Mouse (Mus musculus): ENCODE data around the gene Galntl6. TPM values are rescaled to one million over a fixed set of nuclear protein-coding genes. Genes with fewer than 3 reads are reported as not detected.
A peak's percentile ranks its signal among the peaks of the same experiment; 100 is the strongest.

Gene Galntl6
- polyA plus RNA-seq, 1 experiment from 2014 or later, result 1.2 TPM

GRCm38 (mm10) chr8:58691761-58692160 lies 220.7 kb downstream of the Galntl6 start:
- Histone ChIP-seq H3K4me2 (ENCODE audit: low read depth, low read length) (no peak overlapping the region), H3K27ac (replicated peaks; ENCODE audit: low read depth, low read length) (no peak overlapping the region), H3K9ac (ENCODE audit: low read depth, low read length) (no peak overlapping the region), H3K9me3 (ENCODE audit: control insufficient read depth, low read length) (no peaks in the 10 kb centered on the region), H3K4me1 (ENCODE audit: control insufficient read depth, insufficient read depth, low read length) (no peaks in the 10 kb centered on the region), H3K4me3 (ENCODE audit: low read depth, low read length) (no peak overlapping the region), H3K27me3 (replicated peaks; ENCODE audit: control insufficient read depth, insufficient read depth, low read length) (no peaks in the 10 kb centered on the region), H3K36me3 (ENCODE audit: control insufficient read depth, insufficient read depth, low read length) (no peaks in the 10 kb centered on the region)
- WGBS, result 74% methylated on average over 3 of the region's 3 CpGs
- ATAC-seq (ENCODE audit: low read depth), result no peak
- no peak for DNase-seq (ENCODE audit: low spot score)

GRCm38 (mm10) chr8:58677847-58678450 lies 234.5 kb downstream of the Galntl6 start:
- no peaks in the 10 kb centered on the region for H3K36me3 ChIP-seq (ENCODE audit: control insufficient read depth, insufficient read depth, low read length)
- H3K4me3 ChIP-seq (ENCODE audit: low read depth, low read length), result no peak overlapping the region
- H3K4me2 ChIP-seq (ENCODE audit: low read depth, low read length), result no peak overlapping the region
- 22% methylated on average over 6 of the region's 6 CpGs for WGBS
- H3K4me1 ChIP-seq (ENCODE audit: control insufficient read depth, insufficient read depth, low read length), result no peaks in the 10 kb centered on the region
- ATAC-seq (ENCODE audit: low read depth) (no peak), DNase-seq (ENCODE audit: low spot score) (peak; percentile 52)
- H3K9me3 ChIP-seq (ENCODE audit: control insufficient read depth, low read length), result no peaks in the 10 kb centered on the region
- no peaks in the 10 kb centered on the region for H3K27me3 ChIP-seq (replicated peaks; ENCODE audit: control insufficient read depth, insufficient read depth, low read length)
- no peak overlapping the region for H3K27ac ChIP-seq (replicated peaks; ENCODE audit: low read depth, low read length)
- no peak overlapping the region for H3K9ac ChIP-seq (ENCODE audit: low read depth, low read length)

GRCm38 (mm10) chr8:58669075-58669474 lies 243.4 kb downstream of the Galntl6 start:
- no peak overlapping the region for H3K9ac ChIP-seq (ENCODE audit: low read depth, low read length)
- no peaks in the 10 kb centered on the region for H3K9me3 ChIP-seq (ENCODE audit: control insufficient read depth, low read length)
- no peak overlapping the region for H3K4me3 ChIP-seq (ENCODE audit: low read depth, low read length)
- no peaks in the 10 kb centered on the region for H3K4me1 ChIP-seq (ENCODE audit: control insufficient read depth, insufficient read depth, low read length)
- H3K4me2 ChIP-seq (ENCODE audit: low read depth, low read length), result no peak overlapping the region
- peak; percentile 16 for DNase-seq (ENCODE audit: low spot score)
- H3K27me3 ChIP-seq (replicated peaks; ENCODE audit: control insufficient read depth, insufficient read depth, low read length), result no peaks in the 10 kb centered on the region
- ATAC-seq (ENCODE audit: low read depth), result no peak
- H3K36me3 ChIP-seq (ENCODE audit: control insufficient read depth, insufficient read depth, low read length), result no peaks in the 10 kb centered on the region
- no peak overlapping the region for H3K27ac ChIP-seq (replicated peaks; ENCODE audit: low read depth, low read length)
- 66% methylated on average over 2 of the region's 2 CpGs for WGBS

GRCm38 (mm10) chr8:58660019-58660418 lies 252.4 kb downstream of the Galntl6 start:
- Histone ChIP-seq H3K9ac (ENCODE audit: low read depth, low read length) (no peak overlapping the region), H3K9me3 (ENCODE audit: control insufficient read depth, low read length) (no peaks in the 10 kb centered on the region), H3K36me3 (ENCODE audit: control insufficient read depth, insufficient read depth, low read length) (no peaks in the 10 kb centered on the region), H3K4me2 (ENCODE audit: low read depth, low read length) (no peak overlapping the region), H3K27me3 (replicated peaks; ENCODE audit: control insufficient read depth, insufficient read depth, low read length) (no peaks in the 10 kb centered on the region), H3K27ac (replicated peaks; ENCODE audit: low read depth, low read length) (no peak overlapping the region), H3K4me1 (ENCODE audit: control insufficient read depth, insufficient read depth, low read length) (no peaks in the 10 kb centered on the region), H3K4me3 (ENCODE audit: low read depth, low read length) (no peak overlapping the region)
- DNase-seq (ENCODE audit: low spot score), result peak; percentile 4
- ATAC-seq (ENCODE audit: low read depth), result no peak

GRCm38 (mm10) chr8:58655631-58656030 lies 256.8 kb downstream of the Galntl6 start:
- Histone ChIP-seq H3K9me3 (ENCODE audit: control insufficient read depth, low read length) (no peaks in the 10 kb centered on the region), H3K4me3 (ENCODE audit: low read depth, low read length) (no peak overlapping the region), H3K4me2 (ENCODE audit: low read depth, low read length) (no peak overlapping the region), H3K27ac (replicated peaks; ENCODE audit: low read depth, low read length) (no peak overlapping the region), H3K4me1 (ENCODE audit: control insufficient read depth, insufficient read depth, low read length) (no peaks in the 10 kb centered on the region), H3K9ac (ENCODE audit: low read depth, low read length) (no peak overlapping the region), H3K27me3 (replicated peaks; ENCODE audit: control insufficient read depth, insufficient read depth, low read length) (no peaks in the 10 kb centered on the region), H3K36me3 (ENCODE audit: control insufficient read depth, insufficient read depth, low read length) (no peaks in the 10 kb centered on the region)
- no peak for DNase-seq (ENCODE audit: low spot score)
- no peak for ATAC-seq (ENCODE audit: low read depth)
- 82% methylated on average over 4 of the region's 4 CpGs for WGBS

- Histone ChIP-seq H3K4me1 (ENCODE audit: control insufficient read depth, insufficient read depth, low read length) (no peaks in the 10 kb centered on the region), H3K27ac (replicated peaks; ENCODE audit: low read depth, low read length) (no peak overlapping the region), H3K4me3 (ENCODE audit: low read depth, low read length) (no peak overlapping the region), H3K4me2 (ENCODE audit: low read depth, low read length) (no peak overlapping the region), H3K9ac (ENCODE audit: low read depth, low read length) (no peak overlapping the region), H3K9me3 (ENCODE audit: control insufficient read depth, low read length) (no peaks in the 10 kb centered on the region), H3K36me3 (ENCODE audit: control insufficient read depth, insufficient read depth, low read length) (no peaks in the 10 kb centered on the region), H3K27me3 (replicated peaks; ENCODE audit: control insufficient read depth, insufficient read depth, low read length) (no peaks in the 10 kb centered on the region)
- DNase-seq (ENCODE audit: low spot score), result peak; percentile 1
- no peak for ATAC-seq (ENCODE audit: low read depth)
- WGBS, result 40% methylated on average over 4 of the region's 4 CpGs
These were observed 306.0 kb downstream of the Galntl6 start for GRCm38 (mm10) chr8:58606451-58606850.

- Histone ChIP-seq H3K4me2 (ENCODE audit: low read depth, low read length) (no peak overlapping the region), H3K9me3 (ENCODE audit: control insufficient read depth, low read length) (no peaks in the 10 kb centered on the region), H3K9ac (ENCODE audit: low read depth, low read length) (no peak overlapping the region), H3K36me3 (ENCODE audit: control insufficient read depth, insufficient read depth, low read length) (no peaks in the 10 kb centered on the region), H3K4me1 (ENCODE audit: control insufficient read depth, insufficient read depth, low read length) (no peaks in the 10 kb centered on the region), H3K27me3 (replicated peaks; ENCODE audit: control insufficient read depth, insufficient read depth, low read length) (no peaks in the 10 kb centered on the region), H3K27ac (replicated peaks; ENCODE audit: low read depth, low read length) (no peak overlapping the region), H3K4me3 (ENCODE audit: low read depth, low read length) (no peak overlapping the region)
- DNase-seq (ENCODE audit: low spot score) (no peak), ATAC-seq (ENCODE audit: low read depth) (no peak)
- WGBS, result 65% methylated on average over 4 of the region's 4 CpGs
These were observed 307.7 kb downstream of the Galntl6 start for GRCm38 (mm10) chr8:58604751-58605150.

GRCm38 (mm10) chr8:58597834-58598233 lies 314.6 kb downstream of the Galntl6 start:
- Histone ChIP-seq H3K36me3 (ENCODE audit: control insufficient read depth, insufficient read depth, low read length) (no peaks in the 10 kb centered on the region), H3K9me3 (ENCODE audit: control insufficient read depth, low read length) (no peaks in the 10 kb centered on the region), H3K27ac (replicated peaks; ENCODE audit: low read depth, low read length) (no peak overlapping the region), H3K4me1 (ENCODE audit: control insufficient read depth, insufficient read depth, low read length) (no peaks in the 10 kb centered on the region), H3K4me3 (ENCODE audit: low read depth, low read length) (no peak overlapping the region), H3K27me3 (replicated peaks; ENCODE audit: control insufficient read depth, insufficient read depth, low read length) (no peaks in the 10 kb centered on the region), H3K4me2 (ENCODE audit: low read depth, low read length) (no peak overlapping the region), H3K9ac (ENCODE audit: low read depth, low read length) (no peak overlapping the region)
- 78% methylated on average over 6 of the region's 6 CpGs for WGBS
- ATAC-seq (ENCODE audit: low read depth) (no peak), DNase-seq (ENCODE audit: low spot score) (no peak)

- WGBS, result 77% methylated on average over 1 of the region's 1 CpGs
- DNase-seq (ENCODE audit: low spot score) (no peak), ATAC-seq (ENCODE audit: low read depth) (no peak)
- H3K4me3 ChIP-seq (ENCODE audit: low read depth, low read length), result no peak overlapping the region
- H3K9me3 ChIP-seq (ENCODE audit: control insufficient read depth, low read length), result no peaks in the 10 kb centered on the region
- no peak overlapping the region for H3K9ac ChIP-seq (ENCODE audit: low read depth, low read length)
- H3K27me3 ChIP-seq (replicated peaks; ENCODE audit: control insufficient read depth, insufficient read depth, low read length), result no peaks in the 10 kb centered on the region
- 0 out of 2 replicates have a peak, but pooled peaks cover 2% of the 10 kb centered on the region for H3K4me1 ChIP-seq (ENCODE audit: control insufficient read depth, insufficient read depth, low read length)
- H3K27ac ChIP-seq (replicated peaks; ENCODE audit: low read depth, low read length), result no peak overlapping the region
- H3K4me2 ChIP-seq (ENCODE audit: low read depth, low read length), result no peak overlapping the region
- H3K36me3 ChIP-seq (ENCODE audit: control insufficient read depth, insufficient read depth, low read length), result no peaks in the 10 kb centered on the region
These were observed 337.1 kb downstream of the Galntl6 start for GRCm38 (mm10) chr8:58575346-58575745.
